Mouse (Mus musculus): ENCODE measurements around the gene Lyst.

DNA sequence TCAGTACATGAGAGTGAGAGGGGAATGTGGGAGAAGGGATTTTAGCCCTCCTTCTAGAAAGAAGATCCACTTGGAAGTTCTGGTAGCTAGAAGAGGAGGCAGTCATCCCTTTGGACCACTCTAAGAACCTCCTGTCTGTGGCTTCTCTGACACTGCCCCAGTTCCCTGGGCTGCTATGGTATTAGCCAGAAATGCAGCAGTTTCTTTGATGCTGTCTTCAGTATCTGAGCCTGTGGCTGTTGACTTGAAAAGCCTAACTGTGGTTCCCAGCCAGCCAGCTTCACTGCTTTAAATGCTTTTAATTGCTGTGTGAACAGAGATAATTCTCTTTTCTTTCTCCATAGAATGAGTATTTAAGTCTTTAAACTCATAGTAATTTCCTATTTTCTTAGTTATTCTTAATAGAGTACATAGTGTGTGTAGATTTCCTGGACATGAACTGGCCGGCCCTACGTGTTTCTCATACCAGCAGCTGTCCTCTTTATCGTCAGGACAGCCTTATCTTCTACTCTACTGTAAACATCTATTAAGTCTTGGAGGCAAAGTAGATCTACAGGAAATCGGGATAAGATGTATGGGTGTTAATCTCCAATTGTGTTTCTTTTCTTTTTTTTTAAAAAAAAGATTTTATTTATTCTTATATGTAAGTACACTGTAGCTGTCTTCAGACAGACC, 84.6 kb downstream of the Lyst start:
- TF ChIP-seq CTCF (IDR thresholded peaks at IDR 0.05; ENCODE audit: low read depth, low read length), result no peak
- no peak for TF ChIP-seq POLR2A (IDR thresholded peaks at IDR 0.05; ENCODE audit: borderline replicate concordance, low read depth, low read length)
